Mouse (Mus musculus): ENCODE results near the gene Ell. TPM values are rescaled to one million over a fixed set of nuclear protein-coding genes. Genes with fewer than 3 reads are reported as not detected.

Gene Ell
- polyA plus RNA-seq, 1 experiment from 2014 or later, result 13.0 TPM

GRCm38 (mm10) chr8:70564696-70565235 lies 25.5 kb downstream of the Ell start:
- DNase-seq (ENCODE audit: low spot score, missing footprints), result peak; percentile 70
- H3K4me2 ChIP-seq, result no peak overlapping the region
- no peaks in the 10 kb centered on the region for H3K36me3 ChIP-seq (ENCODE audit: control insufficient read depth, insufficient read depth, low read length)
- WGBS, result 80% methylated on average over 3 of the region's 3 CpGs
- no peak overlapping the region for H3K9ac ChIP-seq (ENCODE audit: low read length)
- H3K4me1 ChIP-seq (ENCODE audit: control insufficient read depth, insufficient read depth, low read length), result no peaks in the 10 kb centered on the region
- H3K4me3 ChIP-seq (ENCODE audit: low read depth, low read length), result no peak overlapping the region
- no peak overlapping the region for H3K27ac ChIP-seq (ENCODE audit: low read depth, low read length)
- no peaks in the 10 kb centered on the region for H3K9me3 ChIP-seq (ENCODE audit: control insufficient read depth, low read length)
- no peak for ATAC-seq (ENCODE audit: low FRiP score)
- no peaks in the 10 kb centered on the region for H3K27me3 ChIP-seq (ENCODE audit: control insufficient read depth, insufficient read depth, low read length)

GRCm38 (mm10) chr8:70565561-70565960 lies 26.3 kb downstream of the Ell start:
- Histone ChIP-seq H3K4me1 (ENCODE audit: control insufficient read depth, insufficient read depth, low read length) (no peaks in the 10 kb centered on the region), H3K27me3 (ENCODE audit: control insufficient read depth, insufficient read depth, low read length) (no peaks in the 10 kb centered on the region), H3K27ac (ENCODE audit: low read depth, low read length) (no peak overlapping the region), H3K4me2 (no peak overlapping the region), H3K9ac (ENCODE audit: low read length) (no peak overlapping the region), H3K36me3 (ENCODE audit: control insufficient read depth, insufficient read depth, low read length) (no peaks in the 10 kb centered on the region), H3K9me3 (ENCODE audit: control insufficient read depth, low read length) (no peaks in the 10 kb centered on the region), H3K4me3 (ENCODE audit: low read depth, low read length) (no peak overlapping the region)
- ATAC-seq (ENCODE audit: low FRiP score) (no peak), DNase-seq (ENCODE audit: low spot score, missing footprints) (no peak)
- 83% methylated on average over 3 of the region's 3 CpGs for WGBS

- Histone ChIP-seq H3K4me1 (ENCODE audit: control insufficient read depth, insufficient read depth, low read length) (no peaks in the 10 kb centered on the region), H3K36me3 (ENCODE audit: control insufficient read depth, insufficient read depth, low read length) (peaks cover 3% of the 10 kb centered on the region; the same call in 1 of the 2 replicates), H3K9ac (ENCODE audit: low read length) (no peak overlapping the region), H3K27ac (ENCODE audit: low read depth, low read length) (no peak overlapping the region), H3K9me3 (ENCODE audit: control insufficient read depth, low read length) (no peaks in the 10 kb centered on the region), H3K4me2 (no peak overlapping the region), H3K4me3 (ENCODE audit: low read depth, low read length) (no peak overlapping the region), H3K27me3 (ENCODE audit: control insufficient read depth, insufficient read depth, low read length) (no peaks in the 10 kb centered on the region)
- DNase-seq (ENCODE audit: low spot score, missing footprints) (peak; percentile 19), ATAC-seq (ENCODE audit: low FRiP score) (no peak)
These were observed 31.1 kb downstream of the Ell start for GRCm38 (mm10) chr8:70570360-70570759.

- DNase-seq (ENCODE audit: low spot score, missing footprints) (no peak), ATAC-seq (ENCODE audit: low FRiP score) (no peak)
- peaks cover 3% of the 10 kb centered on the region; the same call in 1 of the 2 replicates for H3K36me3 ChIP-seq (ENCODE audit: control insufficient read depth, insufficient read depth, low read length)
- H3K27ac ChIP-seq (ENCODE audit: low read depth, low read length), result no peak overlapping the region
- no peaks in the 10 kb centered on the region for H3K9me3 ChIP-seq (ENCODE audit: control insufficient read depth, low read length)
- no peaks in the 10 kb centered on the region for H3K4me1 ChIP-seq (ENCODE audit: control insufficient read depth, insufficient read depth, low read length)
- H3K27me3 ChIP-seq (ENCODE audit: control insufficient read depth, insufficient read depth, low read length), result no peaks in the 10 kb centered on the region
- H3K4me3 ChIP-seq (ENCODE audit: low read depth, low read length), result no peak overlapping the region
- no peak overlapping the region for H3K4me2 ChIP-seq
- no peak overlapping the region for H3K9ac ChIP-seq (ENCODE audit: low read length)
- WGBS, result 84% methylated on average over 6 of the region's 6 CpGs
These were observed 31.7 kb downstream of the Ell start for GRCm38 (mm10) chr8:70570990-70571389.

GRCm38 (mm10) chr8:70574302-70574701 lies 35.0 kb downstream of the Ell start:
- DNase-seq (ENCODE audit: low spot score, missing footprints) (no peak), ATAC-seq (ENCODE audit: low FRiP score) (no peak)
- Histone ChIP-seq H3K4me1 (ENCODE audit: control insufficient read depth, insufficient read depth, low read length) (no peaks in the 10 kb centered on the region), H3K9me3 (ENCODE audit: control insufficient read depth, low read length) (no peaks in the 10 kb centered on the region), H3K9ac (ENCODE audit: low read length) (no peak overlapping the region), H3K4me2 (no peak overlapping the region), H3K27me3 (ENCODE audit: control insufficient read depth, insufficient read depth, low read length) (no peaks in the 10 kb centered on the region), H3K4me3 (ENCODE audit: low read depth, low read length) (no peak overlapping the region), H3K36me3 (ENCODE audit: control insufficient read depth, insufficient read depth, low read length) (peaks cover 5% of the 10 kb centered on the region; the same call in 1 of the 2 replicates), H3K27ac (ENCODE audit: low read depth, low read length) (no peak overlapping the region)

GRCm38 (mm10) chr8:70574915-70575314 lies 35.7 kb downstream of the Ell start:
- no peaks in the 10 kb centered on the region for H3K27me3 ChIP-seq (ENCODE audit: control insufficient read depth, insufficient read depth, low read length)
- H3K4me3 ChIP-seq (ENCODE audit: low read depth, low read length), result no peak overlapping the region
- H3K36me3 ChIP-seq (ENCODE audit: control insufficient read depth, insufficient read depth, low read length), result peaks cover 5% of the 10 kb centered on the region; the same call in 1 of the 2 replicates
- WGBS, result 85% methylated on average over 4 of the region's 4 CpGs
- H3K4me1 ChIP-seq (ENCODE audit: control insufficient read depth, insufficient read depth, low read length), result no peaks in the 10 kb centered on the region
- DNase-seq (ENCODE audit: low spot score, missing footprints) (no peak), ATAC-seq (ENCODE audit: low FRiP score) (no peak)
- no peak overlapping the region for H3K4me2 ChIP-seq
- no peak overlapping the region for H3K9ac ChIP-seq (ENCODE audit: low read length)
- H3K9me3 ChIP-seq (ENCODE audit: control insufficient read depth, low read length), result no peaks in the 10 kb centered on the region
- H3K27ac ChIP-seq (ENCODE audit: low read depth, low read length), result no peak overlapping the region

- no peak overlapping the region for H3K9ac ChIP-seq (ENCODE audit: low read length)
- no peak overlapping the region for H3K4me2 ChIP-seq
- H3K4me3 ChIP-seq (ENCODE audit: low read depth, low read length), result no peak overlapping the region
- WGBS, result 89% methylated on average over 3 of the region's 3 CpGs
- no peaks in the 10 kb centered on the region for H3K9me3 ChIP-seq (ENCODE audit: control insufficient read depth, low read length)
- H3K27ac ChIP-seq (ENCODE audit: low read depth, low read length), result no peak overlapping the region
- H3K36me3 ChIP-seq (ENCODE audit: control insufficient read depth, insufficient read depth, low read length), result peaks cover 14% of the 10 kb centered on the region
- no peaks in the 10 kb centered on the region for H3K27me3 ChIP-seq (ENCODE audit: control insufficient read depth, insufficient read depth, low read length)
- ATAC-seq (ENCODE audit: low FRiP score), result no peak
- no peak for DNase-seq (ENCODE audit: low spot score, missing footprints)
- H3K4me1 ChIP-seq (ENCODE audit: control insufficient read depth, insufficient read depth, low read length), result no peaks in the 10 kb centered on the region
These were observed 38.0 kb downstream of the Ell start for GRCm38 (mm10) chr8:70577207-70577606.

GRCm38 (mm10) chr8:70583476-70584387 lies 44.5 kb downstream of the Ell start:
- Histone ChIP-seq H3K36me3 (ENCODE audit: control insufficient read depth, insufficient read depth, low read length) (peaks cover 15% of the 10 kb centered on the region), H3K9me3 (ENCODE audit: control insufficient read depth, low read length) (no peaks in the 10 kb centered on the region), H3K9ac (ENCODE audit: low read length) (no peak overlapping the region), H3K4me3 (ENCODE audit: low read depth, low read length) (no peak overlapping the region), H3K27ac (ENCODE audit: low read depth, low read length) (no peak overlapping the region), H3K27me3 (ENCODE audit: control insufficient read depth, insufficient read depth, low read length) (no peaks in the 10 kb centered on the region), H3K4me1 (ENCODE audit: control insufficient read depth, insufficient read depth, low read length) (no peaks in the 10 kb centered on the region), H3K4me2 (no peak overlapping the region)
- ATAC-seq (ENCODE audit: low FRiP score), result no peak
- DNase-seq (ENCODE audit: low spot score, missing footprints), result peak; percentile 8
- WGBS, result 95% methylated on average over 18 of the region's 18 CpGs

- 89% methylated on average over 9 of the region's 9 CpGs for WGBS
- no peak for DNase-seq (ENCODE audit: low spot score, missing footprints)
- H3K9ac ChIP-seq (ENCODE audit: low read length), result no peak overlapping the region
- peaks cover 14% of the 10 kb centered on the region for H3K36me3 ChIP-seq (ENCODE audit: control insufficient read depth, insufficient read depth, low read length)
- H3K4me1 ChIP-seq (ENCODE audit: control insufficient read depth, insufficient read depth, low read length), result no peaks in the 10 kb centered on the region
- H3K4me3 ChIP-seq (ENCODE audit: low read depth, low read length), result no peak overlapping the region
- H3K27me3 ChIP-seq (ENCODE audit: control insufficient read depth, insufficient read depth, low read length), result no peaks in the 10 kb centered on the region
- H3K9me3 ChIP-seq (ENCODE audit: control insufficient read depth, low read length), result no peaks in the 10 kb centered on the region
- no peak overlapping the region for H3K4me2 ChIP-seq
- H3K27ac ChIP-seq (ENCODE audit: low read depth, low read length), result no peak overlapping the region
- peak; percentile 61 for ATAC-seq (ENCODE audit: low FRiP score)
These were observed 45.5 kb downstream of the Ell start for GRCm38 (mm10) chr8:70584606-70585257.
